Mouse (Mus musculus): ENCODE measurements around the gene Cldn19. TPM values are rescaled to one million over a fixed set of nuclear protein-coding genes. Genes with fewer than 3 reads are reported as not detected.

Cldn19 gene
- polyA plus RNA-seq, 1 experiment from 2014 or later, result not detected

DNA sequence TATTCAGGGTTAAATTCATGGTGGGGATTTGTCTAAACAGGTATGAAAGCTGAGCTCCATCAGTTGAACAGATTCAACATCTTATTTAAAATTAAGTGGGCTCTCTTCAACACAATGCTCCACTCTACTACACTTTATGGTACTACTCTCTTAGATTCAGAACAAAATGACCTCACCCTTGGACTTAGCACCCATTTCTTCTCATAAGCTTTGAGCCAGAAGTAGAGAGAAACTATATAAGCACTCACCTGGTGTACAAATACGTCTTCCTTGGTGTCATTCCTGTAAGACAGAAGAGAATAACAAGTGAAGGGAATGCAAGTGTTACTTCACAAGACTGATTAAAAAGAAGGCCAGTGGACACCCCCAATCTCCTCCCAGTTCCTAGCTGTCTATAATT is 29.6 kb downstream of the Cldn19 start:
- no peak for ATAC-seq (ENCODE audit: insufficient read depth, low FRiP score, low TSS enrichment)
- DNase-seq (ENCODE audit: low spot score), result no peak
- Histone ChIP-seq H3K36me3 (ENCODE audit: control insufficient read depth, insufficient read depth, low read length) (peaks cover 11% of the 10 kb centered on the region), H3K9ac (ENCODE audit: low read length) (no peak overlapping the region), H3K27ac (ENCODE audit: low read depth, low read length) (no peak overlapping the region), H3K4me2 (ENCODE audit: low read depth) (no peak overlapping the region), H3K9me3 (ENCODE audit: control insufficient read depth, low read length) (no peaks in the 10 kb centered on the region), H3K27me3 (ENCODE audit: control insufficient read depth, insufficient read depth, low read length) (no peaks in the 10 kb centered on the region), H3K4me1 (ENCODE audit: control insufficient read depth, insufficient read depth, low read length) (no peaks in the 10 kb centered on the region), H3K4me3 (ENCODE audit: low read depth, low read length) (no peak overlapping the region)
- 83% methylated on average over 1 of the region's 1 CpGs for WGBS

DNA sequence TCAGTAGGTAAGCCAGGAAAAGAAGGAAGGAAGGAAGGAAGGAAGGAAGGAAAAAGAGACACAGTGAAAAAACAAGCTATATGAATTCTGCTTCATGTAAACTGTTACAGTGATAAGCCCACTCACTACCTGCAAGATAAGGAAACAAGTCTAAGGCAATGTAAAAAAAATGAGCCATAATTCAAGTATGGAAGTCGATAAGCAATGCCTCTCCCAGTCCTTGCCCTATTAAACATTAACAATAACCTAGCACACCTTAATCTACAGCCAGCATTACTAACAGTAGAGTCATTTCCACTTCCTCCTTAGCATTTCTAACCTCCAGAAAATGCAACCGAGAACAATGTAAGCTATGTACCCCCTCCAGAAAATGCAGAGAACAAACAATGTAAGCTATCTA is 30.1 kb downstream of the Cldn19 start:
- Histone ChIP-seq H3K27me3 (ENCODE audit: control insufficient read depth, insufficient read depth, low read length) (no peaks in the 10 kb centered on the region), H3K4me3 (ENCODE audit: low read depth, low read length) (no peak overlapping the region), H3K4me2 (ENCODE audit: low read depth) (no peak overlapping the region), H3K36me3 (ENCODE audit: control insufficient read depth, insufficient read depth, low read length) (peaks cover 11% of the 10 kb centered on the region), H3K4me1 (ENCODE audit: control insufficient read depth, insufficient read depth, low read length) (no peaks in the 10 kb centered on the region), H3K9me3 (ENCODE audit: control insufficient read depth, low read length) (no peaks in the 10 kb centered on the region), H3K27ac (ENCODE audit: low read depth, low read length) (no peak overlapping the region), H3K9ac (ENCODE audit: low read length) (no peak overlapping the region)
- no peak for ATAC-seq (ENCODE audit: insufficient read depth, low FRiP score, low TSS enrichment)
- DNase-seq (ENCODE audit: low spot score), result no peak
- WGBS, result 94% methylated on average over 2 of the region's 2 CpGs

DNA sequence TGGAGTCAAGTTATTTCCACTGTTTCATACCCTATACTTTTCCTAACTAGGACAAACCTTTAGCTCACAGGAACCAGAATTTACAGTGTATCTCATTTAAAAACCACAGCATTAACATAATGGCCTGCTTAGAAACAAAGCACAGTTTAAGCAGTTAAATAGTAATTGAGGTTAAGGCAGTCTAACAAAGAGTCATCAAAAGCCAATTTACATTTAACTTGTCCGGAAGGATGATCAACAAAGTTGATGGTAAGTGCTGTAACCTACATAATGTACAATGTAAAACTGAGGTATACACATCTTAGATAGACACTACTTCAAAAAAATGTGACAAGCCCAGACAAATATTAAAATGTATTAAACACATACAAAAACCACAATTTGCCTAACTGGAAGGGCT is 36.7 kb downstream of the Cldn19 start:
- Histone ChIP-seq H3K9ac (ENCODE audit: low read length) (no peak overlapping the region), H3K4me2 (ENCODE audit: low read depth) (peak overlapping the region; percentile 88), H3K27ac (ENCODE audit: low read depth, low read length) (no peak overlapping the region), H3K9me3 (ENCODE audit: control insufficient read depth, low read length) (no peaks in the 10 kb centered on the region), H3K27me3 (ENCODE audit: control insufficient read depth, insufficient read depth, low read length) (no peaks in the 10 kb centered on the region), H3K36me3 (ENCODE audit: control insufficient read depth, insufficient read depth, low read length) (peaks cover 2% of the 10 kb centered on the region; the same call in 1 of the 2 replicates), H3K4me1 (ENCODE audit: control insufficient read depth, insufficient read depth, low read length) (peaks cover 14% of the 10 kb centered on the region), H3K4me3 (ENCODE audit: low read depth, low read length) (peak overlapping the region; percentile 99)
- no peak for DNase-seq (ENCODE audit: low spot score)
- ATAC-seq (ENCODE audit: insufficient read depth, low FRiP score, low TSS enrichment), result no peak
- WGBS, result 88% methylated on average over 1 of the region's 1 CpGs

DNA sequence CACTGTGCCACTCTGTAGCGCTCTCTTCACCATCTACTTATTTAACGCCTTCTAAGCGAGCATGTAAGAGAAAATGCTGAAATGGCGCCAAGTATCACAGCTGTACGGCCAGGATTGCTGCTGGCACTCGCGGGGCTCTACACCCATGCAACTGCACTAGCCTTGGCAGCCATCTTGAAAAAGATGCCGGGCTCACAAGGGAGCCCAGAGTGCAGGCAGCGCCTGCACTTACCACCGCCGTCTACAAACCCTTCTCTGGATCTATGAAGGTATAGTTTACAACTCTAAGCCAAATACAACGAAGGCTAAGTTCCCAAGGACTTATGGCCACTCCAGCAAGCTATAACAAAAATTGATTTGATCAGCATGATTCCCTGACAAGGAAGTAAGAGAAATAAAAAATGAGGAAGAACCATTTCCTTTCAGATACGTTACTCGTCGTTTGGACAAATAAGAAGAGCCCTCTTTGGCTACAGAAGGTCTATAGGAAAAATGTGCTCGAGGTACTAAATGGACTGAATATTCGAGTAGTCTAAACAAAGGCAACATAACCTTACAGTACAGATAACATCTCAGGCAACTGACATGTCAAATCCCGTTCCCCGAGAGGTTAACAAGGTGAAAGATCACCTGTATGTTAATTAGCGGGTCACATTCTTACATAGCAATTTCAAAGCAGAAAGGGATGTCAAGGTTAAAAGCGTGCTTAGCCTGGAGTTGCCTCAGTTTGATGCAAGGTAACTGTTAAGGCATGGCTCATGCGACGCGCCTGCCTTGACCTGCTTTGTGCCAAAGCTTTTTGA is 37.8 kb downstream of the Cldn19 start:
- H3K9me3 ChIP-seq (ENCODE audit: control insufficient read depth, low read length), result no peaks in the 10 kb centered on the region
- DNase-seq (ENCODE audit: low spot score) (peak; percentile 50), ATAC-seq (ENCODE audit: insufficient read depth, low FRiP score, low TSS enrichment) (no peak)
- H3K4me3 ChIP-seq (ENCODE audit: low read depth, low read length), result peak overlapping the region; percentile 99
- H3K4me1 ChIP-seq (ENCODE audit: control insufficient read depth, insufficient read depth, low read length), result peaks cover 14% of the 10 kb centered on the region
- 2% methylated on average over 24 of the region's 24 CpGs for WGBS
- H3K9ac ChIP-seq (ENCODE audit: low read length), result peak overlapping the region; percentile 91
- peaks cover 2% of the 10 kb centered on the region; the same call in 1 of the 2 replicates for H3K36me3 ChIP-seq (ENCODE audit: control insufficient read depth, insufficient read depth, low read length)
- peak overlapping the region; percentile 88 for H3K4me2 ChIP-seq (ENCODE audit: low read depth)
- H3K27me3 ChIP-seq (ENCODE audit: control insufficient read depth, insufficient read depth, low read length), result no peaks in the 10 kb centered on the region
- H3K27ac ChIP-seq (ENCODE audit: low read depth, low read length), result no peak overlapping the region

DNA sequence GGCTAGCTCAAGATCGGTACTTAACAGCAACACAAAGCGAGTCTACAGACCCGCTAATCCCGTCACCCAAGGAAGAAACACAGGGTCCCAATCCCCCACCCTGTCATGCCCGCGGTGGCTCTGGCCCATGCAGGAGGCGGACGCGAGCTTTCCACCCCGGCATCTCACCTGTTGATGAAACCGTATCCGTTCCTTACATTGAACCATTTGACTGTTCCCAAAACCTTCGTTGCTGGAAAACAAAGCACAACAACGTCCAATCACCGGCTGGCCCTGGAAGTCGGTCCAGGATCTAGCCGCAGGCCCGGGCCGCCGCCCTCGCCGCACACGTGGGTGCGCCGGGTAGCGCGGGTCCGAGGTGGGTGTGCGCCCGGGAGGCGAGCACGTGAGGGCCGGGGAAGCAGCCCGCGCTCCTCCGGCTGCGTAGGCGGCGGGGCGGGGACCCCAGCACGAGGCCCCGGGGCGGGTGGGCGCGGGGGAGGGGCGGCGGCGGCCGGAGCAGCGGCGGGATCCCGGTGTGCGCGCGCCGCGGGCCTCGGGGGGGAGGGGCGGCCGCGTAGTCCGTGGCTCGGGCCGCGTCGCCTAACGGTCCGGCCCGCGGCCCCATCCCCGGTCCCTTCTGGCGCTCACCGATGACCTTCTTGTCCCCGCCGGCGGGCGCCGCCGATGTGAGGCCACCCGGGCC is 38.5 kb downstream of the Cldn19 start:
- H3K4me1 ChIP-seq (ENCODE audit: control insufficient read depth, insufficient read depth, low read length), result peaks cover 14% of the 10 kb centered on the region
- peak overlapping the region; percentile 99 for H3K4me3 ChIP-seq (ENCODE audit: low read depth, low read length)
- no peaks in the 10 kb centered on the region for H3K9me3 ChIP-seq (ENCODE audit: control insufficient read depth, low read length)
- peak overlapping the region; percentile 91 for H3K9ac ChIP-seq (ENCODE audit: low read length)
- peak; percentile 39 for DNase-seq (ENCODE audit: low spot score)
- H3K4me2 ChIP-seq (ENCODE audit: low read depth), result peak overlapping the region; percentile 88
- H3K36me3 ChIP-seq (ENCODE audit: control insufficient read depth, insufficient read depth, low read length), result peaks cover 2% of the 10 kb centered on the region; the same call in 1 of the 2 replicates
- no peaks in the 10 kb centered on the region for H3K27me3 ChIP-seq (ENCODE audit: control insufficient read depth, insufficient read depth, low read length)
- 1% methylated on average over 47 of the region's 80 CpGs for WGBS
- ATAC-seq (ENCODE audit: insufficient read depth, low FRiP score, low TSS enrichment), result peak; percentile 33
- peak overlapping the region; percentile 78; the same call in 1 of the 2 replicates for H3K27ac ChIP-seq (ENCODE audit: low read depth, low read length)

DNA sequence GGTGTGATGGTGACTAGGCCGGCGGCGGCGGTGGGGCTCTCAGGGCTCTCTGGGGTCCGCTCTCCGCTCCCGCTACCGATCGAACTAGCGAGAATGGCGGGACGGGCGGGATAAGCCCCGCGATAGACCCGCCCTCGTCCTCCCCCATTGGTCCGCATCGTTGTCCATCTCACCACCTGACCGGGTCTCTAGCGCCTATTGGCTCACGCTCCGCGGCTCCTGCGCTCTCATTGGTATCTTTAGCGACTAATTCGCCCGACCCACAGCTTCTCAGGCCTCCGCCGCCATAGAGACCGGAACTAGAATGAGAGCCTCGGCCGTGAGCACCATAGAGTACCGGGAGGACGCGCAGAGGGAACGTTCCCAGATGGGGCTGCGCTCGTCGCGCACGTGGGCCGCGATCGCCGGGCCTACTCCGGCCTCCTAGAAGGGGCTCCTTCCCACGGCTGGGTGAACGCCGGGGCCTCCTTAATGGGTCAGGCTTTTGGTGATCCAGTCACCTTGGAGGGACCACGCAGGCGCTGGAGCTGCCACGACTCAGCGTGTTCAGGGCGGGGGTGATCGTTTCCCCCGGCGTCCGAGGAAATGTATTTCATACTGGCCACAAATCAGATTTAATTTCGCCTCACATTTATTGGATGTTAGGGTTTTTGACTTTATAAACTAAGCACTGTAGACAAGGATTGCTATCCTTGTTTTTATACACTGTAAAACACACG is 39.4 kb downstream of the Cldn19 start, which contains the start of gene Ybx1:
TSS of gene Ybx1 (minus strand) at position 190 of the 719 bp plus-strand sequence.
- Histone ChIP-seq H3K9ac (ENCODE audit: low read length) (peak within 1 kb of the TSS; percentile 91), H3K27me3 (ENCODE audit: control insufficient read depth, insufficient read depth, low read length) (no peaks in the 10 kb centered on the region), H3K4me2 (ENCODE audit: low read depth) (peak within 1 kb of the TSS; percentile 88), H3K27ac (ENCODE audit: low read depth, low read length) (peak within 1 kb of the TSS; percentile 86), H3K4me1 (ENCODE audit: control insufficient read depth, insufficient read depth, low read length) (peaks cover 14% of the 10 kb centered on the region), H3K36me3 (ENCODE audit: control insufficient read depth, insufficient read depth, low read length) (no peaks in the 10 kb centered on the region), H3K4me3 (ENCODE audit: low read depth, low read length) (peak within 1 kb of the TSS; percentile 99), H3K9me3 (ENCODE audit: control insufficient read depth, low read length) (no peaks in the 10 kb centered on the region)
- WGBS, result under 1% methylated on average over 61 of the region's 61 CpGs
- DNase-seq (ENCODE audit: low spot score) (peak; percentile 98), ATAC-seq (ENCODE audit: insufficient read depth, low FRiP score, low TSS enrichment) (peak; percentile 100)

DNA sequence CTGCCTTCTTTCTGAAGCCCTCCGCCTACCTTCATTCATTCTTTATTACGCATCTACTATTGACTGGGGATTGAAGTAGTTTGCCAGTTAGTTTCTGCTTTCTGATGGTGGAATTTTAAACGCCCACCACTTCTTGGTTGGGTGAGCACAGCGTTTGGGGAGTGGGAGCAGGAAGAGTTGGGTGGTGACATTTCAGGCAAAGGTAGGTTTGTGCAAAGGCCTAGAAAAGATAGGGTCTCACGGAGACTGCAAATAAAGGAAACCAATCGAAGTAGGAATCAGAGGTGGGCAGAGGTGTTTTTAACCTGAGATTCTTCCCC is 39.9 kb downstream of the Cldn19 start:
- Histone ChIP-seq H3K9me3 (ENCODE audit: control insufficient read depth, low read length) (no peaks in the 10 kb centered on the region), H3K27ac (ENCODE audit: low read depth, low read length) (peak overlapping the region; percentile 86), H3K9ac (ENCODE audit: low read length) (peak overlapping the region; percentile 78), H3K4me3 (ENCODE audit: low read depth, low read length) (peak overlapping the region; percentile 99), H3K36me3 (ENCODE audit: control insufficient read depth, insufficient read depth, low read length) (no peaks in the 10 kb centered on the region), H3K27me3 (ENCODE audit: control insufficient read depth, insufficient read depth, low read length) (no peaks in the 10 kb centered on the region), H3K4me1 (ENCODE audit: control insufficient read depth, insufficient read depth, low read length) (peaks cover 14% of the 10 kb centered on the region), H3K4me2 (ENCODE audit: low read depth) (peak overlapping the region; percentile 66)
- WGBS, result 11% methylated on average over 6 of the region's 6 CpGs
- ATAC-seq (ENCODE audit: insufficient read depth, low FRiP score, low TSS enrichment) (no peak), DNase-seq (ENCODE audit: low spot score) (no peak)

DNA sequence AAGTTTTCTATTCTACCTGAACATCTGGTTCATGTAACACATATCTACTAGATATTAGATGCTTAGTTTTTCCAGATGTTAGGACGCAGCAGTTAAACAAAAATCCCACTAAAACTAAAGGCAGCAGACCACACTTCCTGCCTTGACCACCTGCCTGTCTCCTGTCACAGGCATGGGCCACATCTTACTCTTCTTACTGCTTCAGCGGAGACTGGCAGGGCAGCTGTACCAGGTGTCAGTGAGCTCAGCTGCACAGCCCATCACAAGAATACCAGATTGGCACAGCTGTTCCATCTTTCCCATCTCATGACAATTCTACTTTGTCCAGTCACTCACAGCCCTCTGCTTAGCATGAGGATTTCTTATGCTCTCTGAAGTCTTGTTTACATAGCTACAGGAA is 42.1 kb downstream of the Cldn19 start:
- Histone ChIP-seq H3K36me3 (ENCODE audit: control insufficient read depth, insufficient read depth, low read length) (no peaks in the 10 kb centered on the region), H3K27me3 (ENCODE audit: control insufficient read depth, insufficient read depth, low read length) (no peaks in the 10 kb centered on the region), H3K4me3 (ENCODE audit: low read depth, low read length) (no peak overlapping the region), H3K9me3 (ENCODE audit: control insufficient read depth, low read length) (no peaks in the 10 kb centered on the region), H3K27ac (ENCODE audit: low read depth, low read length) (no peak overlapping the region), H3K9ac (ENCODE audit: low read length) (no peak overlapping the region), H3K4me2 (ENCODE audit: low read depth) (no peak overlapping the region), H3K4me1 (ENCODE audit: control insufficient read depth, insufficient read depth, low read length) (peaks cover 7% of the 10 kb centered on the region)
- ATAC-seq (ENCODE audit: insufficient read depth, low FRiP score, low TSS enrichment) (no peak), DNase-seq (ENCODE audit: low spot score) (no peak)
- 79% methylated on average over 2 of the region's 2 CpGs for WGBS
